Mouse (Mus musculus): ENCODE measurements at regions not wholly inside any gene's neighbourhood (a gene's known extent, or its start where the extent isn't known, plus 50 kb on each side); places are given as distances from the start of the nearest gene placed in this dataset.

DNA sequence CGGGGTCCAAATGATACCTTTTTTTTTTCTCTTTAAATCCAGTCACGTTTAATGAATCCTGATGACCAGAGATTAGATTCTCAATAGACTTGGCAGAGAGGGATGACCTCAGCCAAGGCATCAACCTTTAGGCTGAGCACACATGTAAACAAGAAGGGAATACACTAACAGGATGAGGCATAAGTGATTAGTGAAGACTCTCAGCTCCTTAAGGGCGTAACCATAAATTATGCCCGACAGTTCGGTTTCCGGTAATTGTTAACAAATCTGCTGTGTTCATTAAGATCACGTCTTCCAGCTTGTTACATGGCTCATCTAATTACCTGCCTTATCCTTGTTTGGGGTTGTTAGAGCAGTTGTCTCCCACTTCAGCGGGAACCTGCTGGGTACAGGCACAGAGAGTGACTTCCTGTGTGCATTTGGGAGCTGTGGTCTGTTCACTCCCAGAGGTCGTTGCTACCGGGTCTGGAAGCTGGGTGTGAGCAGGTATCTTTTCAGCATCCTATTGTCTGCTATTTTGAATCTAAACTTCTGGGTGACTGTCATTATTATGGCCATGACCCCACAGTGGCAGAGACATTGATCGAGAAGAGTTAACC, 265.1 kb downstream of the Mpdz start:
- Histone ChIP-seq H3K36me3 (replicated peaks; ENCODE audit: low read length) (no peaks in the 10 kb centered on the region), H3K4me3 (replicated peaks) (no peak overlapping the region), H3K27me3 (replicated peaks) (no peaks in the 10 kb centered on the region), H3K9me3 (0 out of 2 replicates have a peak, but pooled peaks cover 5% of the 10 kb centered on the region), H3K4me1 (peaks cover 7% of the 10 kb centered on the region)
- no peak for TF ChIP-seq GATA1 (IDR thresholded peaks at IDR 0.05; ENCODE audit: borderline replicate concordance, low read length)
- no peak for TF ChIP-seq FLI1 (IDR thresholded peaks at IDR 0.05; ENCODE audit: low read length)

DNA sequence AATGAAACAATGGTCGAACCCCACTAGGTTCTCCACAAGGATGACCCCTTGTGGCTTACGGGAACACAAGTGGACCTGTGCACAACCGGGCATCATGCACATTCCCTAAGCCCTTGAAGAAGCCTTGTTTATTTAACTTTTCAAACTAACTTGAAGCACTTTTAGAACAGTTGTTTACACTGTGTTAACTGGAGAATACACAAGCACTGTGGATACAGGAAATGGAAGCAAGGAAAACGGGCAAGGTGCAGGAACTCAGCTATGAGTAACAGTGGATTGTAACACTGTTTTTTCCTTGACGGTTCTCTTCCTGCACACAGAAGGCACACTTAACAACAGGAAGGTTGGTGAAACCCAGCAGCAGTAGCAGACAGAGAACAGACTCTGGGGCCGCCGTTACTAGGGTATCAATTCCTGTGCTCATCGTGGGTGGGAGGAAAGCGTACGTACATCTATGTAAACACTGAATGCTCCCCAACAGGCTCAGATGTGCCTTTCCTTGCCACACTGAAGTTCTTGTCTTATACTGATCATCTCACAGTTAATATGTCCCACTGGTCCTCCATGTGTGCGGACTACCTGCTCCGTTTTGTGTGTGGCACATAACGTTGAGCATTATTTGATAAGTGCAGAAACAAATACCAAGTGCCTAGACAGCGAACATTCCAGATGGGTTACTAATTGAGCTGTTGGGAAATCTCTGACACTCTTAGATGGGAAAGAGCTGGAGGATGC, 264.4 kb downstream of the Mpdz start:
- TF ChIP-seq FLI1 (IDR thresholded peaks at IDR 0.05; ENCODE audit: low read length): no peak
- TF ChIP-seq GATA1 (IDR thresholded peaks at IDR 0.05; ENCODE audit: borderline replicate concordance, low read length): no peak
- no peak overlapping the region for H3K4me3 ChIP-seq (replicated peaks)
- H3K4me1 ChIP-seq: peaks cover 7% of the 10 kb centered on the region
- H3K36me3 ChIP-seq (replicated peaks; ENCODE audit: low read length): no peaks in the 10 kb centered on the region
- 0 out of 2 replicates have a peak, but pooled peaks cover 4% of the 10 kb centered on the region for H3K9me3 ChIP-seq
- no peaks in the 10 kb centered on the region for H3K27me3 ChIP-seq (replicated peaks)

DNA sequence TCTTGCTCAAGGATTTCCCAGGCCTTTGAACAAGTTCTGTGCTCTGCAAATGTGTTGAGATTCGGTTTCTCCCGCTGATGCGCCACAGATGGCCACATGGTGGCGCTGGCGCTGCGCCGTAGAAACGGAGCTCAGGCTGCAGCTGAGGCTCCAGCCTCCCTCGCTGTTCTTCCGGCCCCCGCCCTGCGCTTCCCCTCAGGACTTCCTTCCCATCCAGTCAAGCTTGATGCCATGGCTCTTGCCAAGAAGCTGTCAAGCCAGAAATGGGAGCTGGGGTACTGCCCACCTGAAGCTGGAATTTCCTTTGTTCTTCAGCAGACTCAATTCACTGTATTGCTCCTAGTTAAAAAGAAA, 263.9 kb downstream of the Mpdz start:
- Histone ChIP-seq H3K36me3 (replicated peaks; ENCODE audit: low read length) (no peaks in the 10 kb centered on the region), H3K9me3 (no peaks in the 10 kb centered on the region), H3K27me3 (replicated peaks) (no peaks in the 10 kb centered on the region), H3K4me1 (peaks cover 7% of the 10 kb centered on the region), H3K4me3 (replicated peaks) (peak overlapping the region; percentile 18)
- TF ChIP-seq GATA1 (IDR thresholded peaks at IDR 0.05; ENCODE audit: borderline replicate concordance, low read length): no peak
- TF ChIP-seq FLI1 (IDR thresholded peaks at IDR 0.05; ENCODE audit: low read length): no peak

DNA sequence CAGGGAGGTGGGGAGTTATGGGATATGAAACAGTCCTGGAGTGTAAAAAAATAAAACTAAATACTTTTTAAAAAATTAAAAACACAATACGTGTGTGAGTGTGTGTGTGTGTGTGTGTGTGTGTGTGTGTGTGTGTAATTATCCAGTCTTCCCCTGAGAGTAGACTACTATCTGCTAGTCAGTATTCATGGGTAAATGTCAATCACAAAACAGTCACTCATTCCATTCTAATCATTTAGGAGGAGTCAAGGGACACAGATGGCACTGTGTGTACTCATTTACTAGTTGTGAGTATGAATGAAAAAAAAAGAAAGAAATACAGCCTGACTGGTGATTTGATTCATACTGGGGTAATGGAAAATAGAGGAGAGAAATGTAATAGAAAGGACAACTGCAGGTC, 226.5 kb downstream of the Mpdz start:
- TF ChIP-seq GATA1 (IDR thresholded peaks at IDR 0.05; ENCODE audit: borderline replicate concordance, low read length): no peak
- no peak for TF ChIP-seq FLI1 (IDR thresholded peaks at IDR 0.05; ENCODE audit: low read length)
- H3K36me3 ChIP-seq (replicated peaks; ENCODE audit: low read length): no peaks in the 10 kb centered on the region
- peaks cover 4% of the 10 kb centered on the region; the same call in 1 of the 2 replicates for H3K9me3 ChIP-seq

DNA sequence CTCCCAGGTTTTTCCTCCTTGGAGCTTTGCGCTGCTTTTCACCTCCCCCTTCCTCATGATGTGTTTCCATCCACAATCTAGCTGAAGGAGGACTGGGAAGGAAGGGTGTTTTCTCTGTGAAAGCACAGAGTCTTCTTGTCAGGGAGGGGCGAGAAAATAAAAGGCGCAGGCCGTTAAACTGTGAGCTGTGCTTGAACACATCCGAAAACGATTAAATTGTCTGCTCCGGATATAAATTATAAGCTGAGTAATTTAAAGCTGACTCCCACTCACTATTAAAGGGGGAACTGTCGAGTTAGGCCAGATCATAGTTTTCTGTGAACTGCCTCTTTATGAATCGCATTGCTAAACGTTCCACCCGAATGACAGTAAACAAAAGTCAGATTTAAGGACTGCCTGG, 224.6 kb downstream of the Mpdz start:
- H3K4me1 ChIP-seq: no peaks in the 10 kb centered on the region
- H3K27me3 ChIP-seq (replicated peaks): no peaks in the 10 kb centered on the region
- H3K4me3 ChIP-seq (replicated peaks): no peak overlapping the region
- TF ChIP-seq GATA1 (IDR thresholded peaks at IDR 0.05; ENCODE audit: borderline replicate concordance, low read length): no peak
- no peak for TF ChIP-seq FLI1 (IDR thresholded peaks at IDR 0.05; ENCODE audit: low read length)
- H3K9me3 ChIP-seq: peaks cover 4% of the 10 kb centered on the region; the same call in 1 of the 2 replicates
- H3K36me3 ChIP-seq (replicated peaks; ENCODE audit: low read length): no peaks in the 10 kb centered on the region

More for the DNA sequence above, 226.5 kb downstream of the Mpdz start:
- H3K4me1 ChIP-seq: no peaks in the 10 kb centered on the region
- no peaks in the 10 kb centered on the region for H3K27me3 ChIP-seq (replicated peaks)
- H3K4me3 ChIP-seq (replicated peaks): no peak overlapping the region

DNA sequence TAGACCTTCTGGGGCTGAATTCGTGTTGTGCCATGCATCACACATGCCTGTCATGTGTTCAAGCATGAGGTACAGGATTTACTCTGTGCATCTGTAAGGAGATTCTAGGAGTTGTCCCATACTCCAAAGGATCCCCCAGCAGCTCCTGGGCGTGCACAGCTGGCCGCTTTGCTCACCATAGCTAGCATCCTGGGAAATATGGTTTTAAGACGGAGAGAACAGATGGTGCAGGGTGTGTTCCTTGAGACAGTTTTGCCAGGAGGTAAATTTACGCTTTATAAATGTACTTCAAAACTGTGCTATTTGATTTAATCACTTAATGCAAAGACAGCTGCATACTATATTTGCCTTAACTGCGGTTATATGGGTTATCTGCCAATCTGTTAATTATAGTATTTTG, 220.6 kb downstream of the Mpdz start:
- H3K4me1 ChIP-seq: no peaks in the 10 kb centered on the region
- peaks cover 4% of the 10 kb centered on the region; the same call in 1 of the 2 replicates for H3K9me3 ChIP-seq
- TF ChIP-seq GATA1 (IDR thresholded peaks at IDR 0.05; ENCODE audit: borderline replicate concordance, low read length) (no peak), FLI1 (IDR thresholded peaks at IDR 0.05; ENCODE audit: low read length) (no peak)
- no peak overlapping the region for H3K4me3 ChIP-seq (replicated peaks)
- H3K36me3 ChIP-seq (replicated peaks; ENCODE audit: low read length): no peaks in the 10 kb centered on the region
- no peaks in the 10 kb centered on the region for H3K27me3 ChIP-seq (replicated peaks)

DNA sequence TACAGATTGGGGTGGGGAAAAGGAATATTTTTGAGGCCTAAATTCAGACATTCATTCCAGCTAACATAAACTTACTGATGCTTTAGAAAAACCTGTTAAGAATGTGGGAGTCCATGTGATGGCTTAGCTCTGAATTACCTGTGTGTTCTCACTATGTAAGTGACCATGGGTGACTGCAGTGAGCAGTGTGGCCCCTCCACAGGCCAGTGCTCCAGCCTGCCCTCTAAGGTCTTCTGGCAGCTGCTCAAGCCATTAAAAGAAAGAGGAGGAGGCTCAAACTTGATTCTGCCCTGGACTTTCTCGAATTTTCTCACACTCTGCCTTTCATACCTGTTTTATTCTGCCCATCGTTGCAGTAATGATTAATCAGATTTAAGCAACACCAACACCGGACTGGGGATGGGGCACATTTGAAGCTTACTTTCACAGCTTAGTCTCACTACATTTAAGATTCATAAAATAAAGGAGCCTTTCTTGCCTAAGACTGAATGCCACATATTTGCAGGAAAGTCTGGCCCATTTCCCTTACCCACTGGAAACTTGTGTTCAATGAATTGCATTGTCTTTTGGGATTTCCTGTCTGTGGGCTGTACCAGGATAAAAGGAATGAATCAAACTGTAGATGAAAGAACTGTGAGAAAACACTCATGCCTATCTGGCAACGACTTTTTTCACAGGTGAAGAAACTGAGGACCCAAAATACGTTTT, 220.0 kb downstream of the Mpdz start:
- H3K4me1 ChIP-seq: no peaks in the 10 kb centered on the region
- peaks cover 4% of the 10 kb centered on the region; the same call in 1 of the 2 replicates for H3K9me3 ChIP-seq
- TF ChIP-seq GATA1 (IDR thresholded peaks at IDR 0.05; ENCODE audit: borderline replicate concordance, low read length) (no peak), FLI1 (IDR thresholded peaks at IDR 0.05; ENCODE audit: low read length) (no peak)
- H3K27me3 ChIP-seq (replicated peaks): no peaks in the 10 kb centered on the region
- H3K36me3 ChIP-seq (replicated peaks; ENCODE audit: low read length): no peaks in the 10 kb centered on the region
- no peak overlapping the region for H3K4me3 ChIP-seq (replicated peaks)

Data from megakaryocyte, embryonic 14.5 days (primary cell).